Mouse (Mus musculus): ENCODE data around the gene Olfr724.
"Not testable (repeated sequence)": the region's sequence is repeated elsewhere in the genome, so short reads cannot be mapped to it uniquely, and the experiment has no call there.

Gene Olfr724

GRCm38 (mm10) chr14:49963174-49963573, at the start of gene Olfr724:
TSS of gene Olfr724 (minus strand) at chr14:49963274.
- DNase-seq (ENCODE audit: extremely low spot score, low read depth, low spot score): not testable (repeated sequence)

- DNase-seq (ENCODE audit: extremely low spot score, low read depth, low spot score): no peak
These were observed 7.2 kb downstream of the Olfr724 start for GRCm38 (mm10) chr14:49955890-49956289.

- not testable (repeated sequence) for DNase-seq (ENCODE audit: extremely low spot score, low read depth, low spot score)
These were observed 31.4 kb downstream of the Olfr724 start, which contains the start of gene Olfr723 for GRCm38 (mm10) chr14:49931687-49932086. TSS of gene Olfr723 (minus strand) at chr14:49931787.
